Mouse (Mus musculus): Measurements from ENCODE around the gene Ccdc91.

DNA sequence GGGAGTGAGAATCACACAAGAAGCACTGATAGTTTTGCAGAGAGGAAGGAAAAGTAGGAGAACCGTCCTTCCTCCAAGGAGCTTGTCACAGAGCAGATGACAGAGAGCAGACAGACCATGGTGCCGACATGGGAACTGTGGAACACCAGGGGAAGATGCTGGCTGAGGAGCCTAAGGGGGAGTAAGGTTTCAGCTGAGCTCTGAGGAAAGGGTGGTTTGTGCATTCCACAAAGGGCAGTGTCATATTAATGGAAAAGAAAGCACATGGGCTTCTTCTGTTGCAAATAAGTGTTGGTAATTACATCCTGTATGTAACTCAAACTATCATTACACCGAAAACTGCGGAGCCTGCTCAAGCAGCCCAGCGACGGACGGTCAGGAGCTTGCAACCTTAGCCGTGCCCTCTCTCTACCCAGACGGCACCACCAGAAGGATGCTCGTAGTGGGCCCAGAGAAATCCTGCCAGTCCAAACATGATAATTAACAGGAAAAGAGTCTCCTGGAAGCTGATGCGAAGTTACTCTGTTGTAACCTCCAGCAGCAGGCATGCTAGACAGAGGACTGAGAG, 170.9 kb downstream of the Ccdc91 start:
- no peak for TF ChIP-seq POLR2A (IDR thresholded peaks at IDR 0.05; ENCODE audit: control insufficient read depth, extremely low read depth, insufficient read depth, low read length, poor library complexity)
- TF ChIP-seq CTCF (IDR thresholded peaks at IDR 0.05; ENCODE audit: borderline replicate concordance, control insufficient read depth, extremely low read depth, insufficient read depth, low read length, poor library complexity) = no peak
